Mouse (Mus musculus): ENCODE data around the gene Tmem91. TPM values are rescaled to one million over a fixed set of nuclear protein-coding genes. Genes with fewer than 3 reads are reported as not detected.
A peak's percentile ranks its signal among the peaks of the same experiment; 100 is the strongest.

The Tmem91 gene
- total RNA-seq (2017) = 0.46 and 0.87 TPM in 2 replicates

DNA sequence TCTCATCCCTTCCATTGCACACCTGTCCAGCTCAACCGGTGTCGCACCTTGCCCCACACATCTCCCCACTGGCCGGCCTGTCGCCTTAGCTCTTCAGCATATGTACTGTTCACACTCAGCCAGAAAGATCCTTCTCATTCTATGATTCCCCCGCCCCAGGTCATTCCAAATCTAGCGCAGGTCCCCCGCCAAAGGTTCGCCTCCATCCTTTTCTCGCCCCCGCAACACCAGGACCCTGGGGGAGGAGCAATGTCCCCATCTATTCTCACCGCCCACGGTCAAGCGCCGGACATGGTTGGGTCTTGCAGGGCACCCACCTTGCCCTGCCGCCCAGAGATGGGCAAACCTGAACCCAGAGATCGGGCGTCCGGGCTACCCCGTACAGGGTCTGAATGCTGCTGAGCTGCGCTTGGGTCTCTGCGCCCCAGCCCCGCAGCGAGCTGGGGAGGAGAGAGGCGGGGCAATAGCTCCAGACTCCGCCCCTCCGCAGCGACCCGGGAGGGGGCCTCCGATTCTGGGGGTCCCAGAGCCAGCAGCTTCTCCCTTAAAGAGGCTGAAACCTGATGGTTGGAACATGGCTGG, at the start of gene Tmem91:
TSS of gene Tmem91 (minus strand) at position 448 of the 582 bp plus-strand sequence.
- ATAC-seq (replicated peaks; ENCODE audit: low read depth, poor library complexity, severe bottlenecking) = peak; percentile 43

DNA sequence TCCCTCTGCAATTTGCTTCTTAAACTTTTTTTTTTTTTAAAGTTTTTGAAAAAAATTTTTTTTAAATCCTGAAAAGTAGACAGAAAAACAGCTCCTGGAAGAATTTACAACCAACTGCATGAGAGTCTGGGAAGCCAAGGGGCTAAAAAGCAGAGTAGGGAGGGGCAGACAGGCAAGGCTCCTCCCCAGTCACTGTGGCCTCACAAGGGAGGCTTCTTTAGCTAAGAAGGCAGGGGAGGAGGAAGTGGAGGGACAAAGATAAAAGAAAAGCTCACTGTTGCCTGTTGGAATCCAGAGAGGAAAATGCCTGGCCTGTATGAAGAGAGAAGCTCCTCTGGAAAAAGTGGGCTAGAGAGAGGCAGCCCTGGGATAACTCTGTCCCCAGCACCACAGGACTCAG, 46.8 kb upstream of the Tmem91 start:
- peak; percentile 17; the same call in 1 of the 2 replicates for ATAC-seq (replicated peaks; ENCODE audit: low read depth, poor library complexity, severe bottlenecking)

DNA sequence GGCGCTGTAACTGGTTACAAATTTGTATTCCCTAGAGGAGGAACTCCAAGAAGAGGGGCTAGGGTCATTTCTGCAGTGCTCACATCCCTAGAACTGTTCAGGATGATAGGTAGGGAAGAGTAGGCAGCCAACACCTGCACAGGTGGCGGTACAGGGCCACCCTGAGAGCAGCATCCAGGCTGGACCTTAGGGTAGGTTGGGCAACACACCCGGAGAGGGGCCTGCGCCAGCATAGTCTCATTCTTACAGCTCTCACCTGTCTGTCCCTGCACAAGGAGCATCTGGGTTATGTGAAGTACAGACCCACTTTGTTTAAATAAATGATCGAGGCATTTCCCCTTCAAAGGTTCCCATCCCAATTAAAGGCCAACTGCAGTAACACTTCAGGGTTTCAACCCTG, 45.8 kb upstream of the Tmem91 start:
- no peak for ATAC-seq (replicated peaks; ENCODE audit: low read depth, poor library complexity, severe bottlenecking)

DNA sequence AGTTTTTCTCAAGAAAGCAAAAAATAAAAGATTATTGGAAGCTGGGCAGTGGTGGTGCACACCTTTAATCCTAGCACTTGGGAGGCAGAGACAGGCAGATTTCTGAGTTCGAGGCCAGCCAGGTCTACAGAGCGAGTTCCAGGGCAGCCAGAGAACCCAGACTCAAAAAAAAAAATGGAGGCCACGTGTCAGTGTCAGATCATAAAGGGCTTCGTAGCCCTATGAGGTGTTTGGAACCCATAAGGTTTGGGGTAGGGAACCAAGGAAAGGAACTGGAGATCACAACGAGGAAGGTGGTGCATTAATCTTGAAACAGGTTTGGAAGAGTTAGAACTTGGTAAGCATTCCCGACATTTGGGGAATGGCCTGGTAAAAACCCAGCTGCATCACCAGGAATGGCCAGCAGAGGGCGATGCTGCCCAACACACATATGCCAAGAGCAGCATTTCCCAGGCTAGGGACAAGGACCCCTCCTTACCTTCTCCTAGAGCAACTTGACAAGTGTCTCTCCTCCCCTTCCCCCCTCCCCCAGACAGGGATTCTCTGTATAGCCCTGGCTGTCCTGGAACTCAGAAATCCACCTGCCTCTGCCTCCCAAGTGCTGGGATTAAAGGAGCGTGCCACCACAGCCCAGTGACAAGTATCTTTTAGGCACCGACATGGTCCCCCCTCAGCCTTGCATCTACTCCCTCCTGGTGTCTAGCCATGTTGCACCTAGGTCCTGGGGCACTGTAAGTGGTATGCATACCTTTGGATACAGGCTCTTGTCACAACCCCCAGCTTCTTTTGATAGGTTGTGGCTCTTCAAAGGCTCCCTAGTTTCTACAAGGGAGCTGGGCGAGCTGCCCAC, 45.0 kb upstream of the Tmem91 start:
- ATAC-seq (replicated peaks; ENCODE audit: low read depth, poor library complexity, severe bottlenecking) = peak; percentile 31; the same call in 1 of the 2 replicates

DNA sequence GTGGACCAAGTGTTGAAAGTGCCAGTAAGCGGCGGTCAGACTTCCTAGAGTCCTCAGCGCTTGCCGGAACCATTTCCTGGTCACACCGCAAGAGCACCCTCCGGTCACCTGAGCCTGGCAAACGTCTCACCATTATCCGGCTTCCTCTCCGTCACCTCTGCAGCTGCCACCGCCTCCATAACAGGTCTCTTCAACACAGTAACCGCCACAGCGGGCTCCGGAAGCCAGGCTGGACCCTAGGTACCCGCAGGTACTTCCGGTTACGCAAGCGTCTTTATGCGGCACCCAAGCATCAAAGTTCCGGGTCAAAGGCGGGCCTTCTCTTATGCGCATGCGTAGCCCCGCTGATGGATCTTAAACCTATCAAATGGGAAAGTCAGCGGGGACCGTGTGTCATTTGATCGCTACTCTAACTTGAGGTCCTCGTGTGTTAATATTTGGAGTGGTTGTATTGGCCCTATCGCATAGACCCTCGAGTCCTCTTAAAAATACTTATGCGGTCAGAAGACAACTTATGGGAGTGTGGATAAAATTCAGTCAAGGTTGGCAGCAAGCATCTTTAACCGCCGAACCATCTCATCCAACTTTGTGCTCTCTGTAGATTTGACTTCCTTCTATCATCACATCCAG, 43.9 kb upstream of the Tmem91 start, which contains the start of gene Ccdc97:
TSS of gene Ccdc97 (minus strand) at position 301 of the 630 bp plus-strand sequence.
- ATAC-seq (replicated peaks; ENCODE audit: low read depth, poor library complexity, severe bottlenecking) = peak; percentile 75

DNA sequence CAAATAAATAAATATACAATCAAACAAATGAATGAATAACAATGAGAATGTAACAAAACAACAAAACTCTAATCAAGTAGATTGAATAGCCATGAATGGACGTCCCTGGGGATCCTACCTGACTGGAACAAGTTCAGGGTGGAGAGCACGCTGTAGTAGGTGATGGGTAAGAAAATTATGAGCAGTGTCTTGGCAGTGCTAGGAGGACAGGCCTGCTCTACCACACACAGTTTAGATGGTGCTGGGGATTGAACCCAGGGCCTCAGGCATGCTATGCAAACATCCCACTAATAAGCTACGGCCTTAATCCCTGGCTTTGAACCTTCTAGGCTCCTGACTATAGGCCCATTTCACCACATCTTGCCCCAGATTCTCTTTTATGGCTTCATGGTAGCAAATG, 42.5 kb upstream of the Tmem91 start:
- ATAC-seq (replicated peaks; ENCODE audit: low read depth, poor library complexity, severe bottlenecking) = no peak

DNA sequence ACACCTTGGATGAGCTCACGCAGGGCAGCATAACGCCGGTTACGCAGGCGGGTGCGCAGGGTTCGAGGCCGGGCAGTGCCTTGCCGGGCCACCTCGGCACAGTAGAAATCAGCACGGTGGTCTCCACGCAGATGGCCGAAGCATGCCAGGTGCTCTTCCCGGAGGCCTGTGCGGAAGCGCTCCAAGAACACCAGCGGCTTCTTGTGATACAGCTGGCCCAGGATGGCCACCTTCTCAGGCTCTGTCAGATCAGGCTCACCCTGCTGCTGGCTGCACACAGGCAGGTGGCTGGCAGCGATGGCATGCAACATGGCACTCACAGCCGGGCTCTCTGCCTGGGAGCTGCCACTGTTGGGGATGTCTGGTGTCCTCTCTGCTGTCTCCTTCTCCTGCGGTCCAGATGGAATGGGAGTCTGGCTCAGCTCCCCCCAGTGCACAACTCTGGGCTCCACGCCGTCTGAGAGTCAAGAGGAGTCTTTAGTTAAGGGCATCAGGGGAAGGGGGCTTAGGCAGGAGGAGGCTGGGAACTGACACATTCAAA, 40.8 kb upstream of the Tmem91 start:
- ATAC-seq (replicated peaks; ENCODE audit: low read depth, poor library complexity, severe bottlenecking) = no peak

DNA sequence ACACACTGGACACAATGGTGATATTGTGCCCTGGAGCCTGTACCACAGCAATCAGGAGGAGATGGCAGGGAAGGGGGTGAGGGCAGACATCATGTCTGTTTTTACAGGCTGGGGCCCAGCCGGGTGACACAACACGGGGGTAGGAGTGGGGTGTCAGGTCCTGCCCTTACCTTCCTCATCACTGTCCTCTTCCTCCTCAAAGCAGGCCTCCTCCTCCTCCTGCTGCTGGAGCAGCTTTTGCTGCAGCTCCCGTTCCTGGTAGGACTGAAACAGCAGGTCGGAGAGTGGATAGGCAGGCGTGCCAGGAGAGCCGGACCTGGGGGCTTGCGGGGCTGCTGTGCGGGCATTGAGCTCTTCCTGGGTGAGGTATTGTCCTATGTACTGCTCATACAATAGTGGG, 39.6 kb upstream of the Tmem91 start:
- no peak for ATAC-seq (replicated peaks; ENCODE audit: low read depth, poor library complexity, severe bottlenecking)

DNA sequence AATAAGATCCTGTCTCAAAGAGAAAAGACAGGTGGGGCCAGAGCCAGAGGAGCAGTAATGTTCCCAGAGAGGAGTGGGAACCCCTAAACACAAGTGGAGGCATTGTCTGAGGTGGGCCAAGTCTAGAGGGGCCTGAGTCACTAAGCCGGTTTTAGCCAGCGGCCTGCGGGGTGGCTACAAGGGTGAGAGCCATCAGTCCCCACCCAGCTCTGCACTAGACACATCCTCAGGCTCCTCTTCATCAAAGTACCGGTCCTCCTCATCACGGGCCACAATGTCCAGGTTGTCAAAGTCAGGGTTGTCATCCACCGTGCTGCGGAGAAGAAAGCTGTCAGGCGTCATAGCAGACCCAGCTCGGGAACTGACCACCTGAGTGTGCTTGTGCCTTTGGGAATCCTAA, 37.8 kb upstream of the Tmem91 start:
- no peak for ATAC-seq (replicated peaks; ENCODE audit: low read depth, poor library complexity, severe bottlenecking)

DNA sequence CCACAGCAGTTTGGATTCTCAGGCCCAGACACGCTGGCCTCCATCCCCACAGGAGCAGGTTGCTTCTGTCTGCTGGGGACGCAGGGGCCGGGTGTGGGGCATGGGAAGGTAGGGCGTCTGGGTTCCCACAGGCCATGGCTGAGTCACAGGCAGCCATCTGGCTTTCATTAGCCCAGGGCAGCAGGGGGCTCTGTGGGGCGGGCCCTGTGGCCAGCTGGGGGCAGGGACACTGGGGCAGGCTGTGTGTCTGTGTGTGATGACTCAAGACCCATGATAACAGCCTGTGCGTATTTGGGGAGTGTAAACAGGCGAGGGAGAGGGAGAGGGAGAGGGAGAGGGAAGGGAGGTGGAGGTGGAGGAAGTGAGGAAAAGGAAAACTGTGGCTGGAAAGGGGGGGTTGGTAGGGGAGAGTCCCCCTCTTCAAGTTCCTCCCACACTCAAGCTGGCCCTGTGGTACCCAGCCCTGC, 36.8 kb upstream of the Tmem91 start:
- ATAC-seq (replicated peaks; ENCODE audit: low read depth, poor library complexity, severe bottlenecking) = peak; percentile 55

DNA sequence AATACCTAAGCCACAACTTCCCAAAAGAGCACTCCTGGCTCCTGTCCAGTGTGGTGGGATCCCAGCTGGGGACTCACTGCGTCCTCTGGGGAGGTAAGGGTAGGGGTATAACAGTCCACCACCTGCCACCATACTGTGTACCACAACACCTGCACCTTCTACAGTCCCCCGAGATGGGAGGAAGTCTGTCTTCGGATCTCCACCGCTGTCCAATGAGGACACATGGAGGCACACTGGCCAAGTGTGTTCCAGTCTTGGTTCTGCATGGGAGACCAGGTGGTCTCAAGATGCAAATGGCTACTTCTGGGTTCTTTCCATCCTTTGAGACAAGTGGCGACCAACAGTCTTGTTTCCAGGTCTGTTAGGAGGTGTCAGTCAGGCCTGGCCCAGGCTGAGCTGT, 36.2 kb upstream of the Tmem91 start:
- ATAC-seq (replicated peaks; ENCODE audit: low read depth, poor library complexity, severe bottlenecking) = no peak

DNA sequence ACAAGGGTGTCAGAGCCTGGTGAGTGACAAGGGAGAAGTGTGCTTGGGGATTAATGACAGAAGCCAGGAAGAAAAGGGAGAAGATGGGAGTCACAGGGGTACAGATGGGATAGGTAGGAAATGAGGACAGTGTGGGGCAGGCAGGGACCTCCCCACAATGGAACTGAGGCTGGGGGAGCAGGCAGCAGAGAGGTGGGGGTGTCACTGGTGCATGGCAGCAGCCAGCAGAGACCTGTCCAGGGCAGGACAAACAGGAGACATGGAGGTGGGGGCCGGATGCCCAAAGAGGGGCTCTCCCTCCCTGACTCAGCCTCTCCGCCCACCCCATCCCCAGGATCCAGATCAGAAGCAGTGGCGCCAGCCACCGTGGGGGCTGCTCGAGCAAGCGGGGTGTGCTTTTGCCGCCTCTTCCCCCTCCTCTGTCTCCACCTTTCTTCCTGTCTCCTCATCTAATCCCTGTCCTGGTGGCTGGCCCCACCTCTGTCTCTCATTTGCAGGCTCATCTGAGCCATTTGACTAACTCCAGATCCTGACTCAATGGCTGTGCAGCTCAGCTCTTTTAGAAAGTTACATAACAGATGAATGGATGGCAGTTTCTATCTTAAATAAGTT, 35.7 kb upstream of the Tmem91 start:
- ATAC-seq (replicated peaks; ENCODE audit: low read depth, poor library complexity, severe bottlenecking) = no peak

DNA sequence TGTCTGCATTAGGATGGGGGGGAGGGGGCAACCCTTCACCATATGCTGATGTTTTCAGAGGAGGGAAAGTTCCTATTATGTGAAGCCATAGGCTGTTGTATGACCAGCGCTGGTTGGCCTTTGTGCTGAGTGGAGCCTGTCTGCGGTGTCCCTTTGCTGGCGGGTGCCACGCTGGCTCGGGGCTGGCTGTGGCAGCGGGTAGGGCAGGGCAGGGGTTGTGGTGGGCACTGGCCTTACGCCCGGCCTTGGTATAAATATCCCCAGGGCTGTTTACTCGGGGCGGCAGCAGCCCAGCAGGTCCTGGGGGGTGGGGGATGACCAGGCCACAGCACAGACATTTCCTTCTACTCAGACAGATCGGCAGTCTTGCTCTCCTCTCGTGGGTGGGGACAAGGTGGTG, 35.0 kb upstream of the Tmem91 start:
- ATAC-seq (replicated peaks; ENCODE audit: low read depth, poor library complexity, severe bottlenecking) = peak; percentile 9

DNA sequence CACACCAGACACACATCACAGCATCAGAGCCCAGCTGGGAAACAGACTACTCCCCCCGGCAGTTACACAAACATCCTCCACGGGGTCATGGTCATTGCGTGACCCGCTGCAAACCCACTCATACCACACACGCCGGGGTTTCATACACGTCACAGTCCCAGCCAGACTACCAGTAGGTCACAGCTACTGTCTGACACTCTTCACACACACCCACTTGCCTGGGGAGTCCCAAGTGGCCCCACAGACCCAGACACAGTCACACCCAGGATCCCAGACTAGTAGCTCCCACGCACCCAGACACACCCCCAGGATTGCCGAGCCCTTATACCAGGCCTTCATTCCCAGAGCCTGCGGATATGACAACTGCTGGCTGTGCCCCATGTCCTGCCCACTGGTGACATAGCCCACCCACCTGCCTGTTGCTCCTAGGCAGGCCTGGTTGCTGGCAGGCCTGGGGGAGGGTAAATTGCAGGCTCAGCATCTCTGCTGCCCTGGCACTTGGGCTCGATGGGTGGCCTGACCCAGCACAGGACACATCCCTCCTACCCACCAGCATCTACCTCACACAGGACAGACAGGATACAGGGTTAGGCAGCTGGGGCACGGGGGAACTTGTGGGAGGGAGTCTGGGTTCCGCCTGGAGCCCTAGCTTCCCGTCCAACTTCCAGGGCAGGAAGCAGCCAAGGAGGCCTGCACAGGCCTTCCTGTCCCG, 32.8 kb upstream of the Tmem91 start:
- ATAC-seq (replicated peaks; ENCODE audit: low read depth, poor library complexity, severe bottlenecking) = 0 out of 2 replicates have a peak, but pooled peaks have one; percentile 10

DNA sequence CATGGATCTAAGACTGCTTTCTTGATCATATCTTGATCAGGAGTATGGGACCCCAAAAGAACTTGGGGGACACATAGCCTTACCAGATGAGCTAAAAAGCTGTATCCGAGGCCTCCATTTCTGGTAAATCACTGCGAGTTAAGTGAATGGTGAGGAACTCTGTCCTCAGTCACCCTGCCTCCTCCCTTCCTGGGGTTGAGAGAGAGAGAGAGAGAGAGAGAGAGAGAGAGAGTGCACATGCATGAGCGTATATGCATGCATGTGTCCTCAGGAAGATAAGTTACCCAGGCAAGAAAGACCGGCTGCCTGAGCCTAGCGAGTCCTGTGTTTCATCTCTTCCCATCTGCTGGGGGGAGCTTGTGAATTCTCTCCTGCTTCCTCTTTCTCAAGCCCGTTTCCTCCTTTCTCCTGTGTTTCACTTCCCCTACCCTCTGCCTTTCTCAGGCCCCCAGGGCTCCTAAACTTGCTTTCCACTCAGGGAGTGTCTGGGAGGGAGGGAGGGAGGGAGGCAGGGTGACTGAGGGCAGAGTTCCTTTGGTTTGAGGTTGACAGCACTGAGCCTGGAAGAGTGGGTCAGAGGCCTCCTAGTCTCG, 31.7 kb upstream of the Tmem91 start:
- ATAC-seq (replicated peaks; ENCODE audit: low read depth, poor library complexity, severe bottlenecking) = peak; percentile 33

DNA sequence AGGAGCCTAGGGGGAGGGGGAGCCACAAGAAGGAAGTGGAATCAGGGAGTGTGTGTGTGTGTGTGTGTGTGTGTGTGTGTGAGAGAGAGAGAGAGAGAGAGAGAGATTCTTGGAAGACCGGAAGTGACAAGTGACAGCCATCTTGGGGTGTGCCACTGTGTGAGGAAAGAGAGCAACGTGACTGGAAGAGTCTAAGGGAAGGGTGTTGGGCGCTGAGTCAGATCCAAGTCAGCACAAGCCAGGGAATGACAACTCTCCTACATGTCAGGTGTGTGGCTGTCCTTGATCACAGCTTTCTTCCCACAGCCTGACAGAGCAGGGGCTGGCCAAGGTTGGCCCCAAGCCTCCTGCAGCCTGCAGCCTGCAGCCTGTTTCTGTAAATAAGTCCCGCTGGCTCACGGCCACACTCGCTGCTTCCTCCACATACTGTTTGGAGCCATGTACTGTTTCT, 30.9 kb upstream of the Tmem91 start:
- ATAC-seq (replicated peaks; ENCODE audit: low read depth, poor library complexity, severe bottlenecking) = no peak

DNA sequence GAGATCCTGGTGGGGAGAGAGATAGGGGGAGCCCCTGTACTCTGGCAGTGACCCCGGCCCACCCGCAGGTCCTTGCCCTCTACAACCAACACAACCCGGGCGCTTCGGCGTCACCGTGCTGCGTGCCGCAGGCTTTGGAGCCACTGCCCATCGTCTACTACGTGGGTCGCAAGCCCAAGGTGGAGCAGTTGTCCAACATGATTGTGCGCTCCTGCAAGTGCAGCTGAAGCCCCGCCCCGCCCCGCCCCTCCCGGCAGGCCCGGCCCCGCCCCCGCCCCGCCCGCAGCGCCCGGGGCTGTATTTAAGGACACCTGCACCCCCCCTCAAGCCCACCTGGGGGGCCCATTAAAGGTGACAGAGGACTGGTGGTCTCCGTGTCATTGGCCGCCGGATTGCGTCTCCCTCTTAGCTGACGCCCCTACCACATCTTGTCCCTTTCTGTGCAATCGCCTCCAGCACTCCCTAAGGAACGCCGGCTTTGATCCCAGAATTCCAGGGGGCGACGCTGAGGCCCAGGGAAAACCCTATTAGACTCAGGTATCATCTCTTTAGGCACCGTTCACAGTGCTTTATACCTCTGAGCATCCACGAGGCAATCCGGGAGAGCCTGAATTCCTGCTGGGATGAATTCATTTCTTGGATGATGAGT, 29.9 kb upstream of the Tmem91 start:
- no peak for ATAC-seq (replicated peaks; ENCODE audit: low read depth, poor library complexity, severe bottlenecking)

DNA sequence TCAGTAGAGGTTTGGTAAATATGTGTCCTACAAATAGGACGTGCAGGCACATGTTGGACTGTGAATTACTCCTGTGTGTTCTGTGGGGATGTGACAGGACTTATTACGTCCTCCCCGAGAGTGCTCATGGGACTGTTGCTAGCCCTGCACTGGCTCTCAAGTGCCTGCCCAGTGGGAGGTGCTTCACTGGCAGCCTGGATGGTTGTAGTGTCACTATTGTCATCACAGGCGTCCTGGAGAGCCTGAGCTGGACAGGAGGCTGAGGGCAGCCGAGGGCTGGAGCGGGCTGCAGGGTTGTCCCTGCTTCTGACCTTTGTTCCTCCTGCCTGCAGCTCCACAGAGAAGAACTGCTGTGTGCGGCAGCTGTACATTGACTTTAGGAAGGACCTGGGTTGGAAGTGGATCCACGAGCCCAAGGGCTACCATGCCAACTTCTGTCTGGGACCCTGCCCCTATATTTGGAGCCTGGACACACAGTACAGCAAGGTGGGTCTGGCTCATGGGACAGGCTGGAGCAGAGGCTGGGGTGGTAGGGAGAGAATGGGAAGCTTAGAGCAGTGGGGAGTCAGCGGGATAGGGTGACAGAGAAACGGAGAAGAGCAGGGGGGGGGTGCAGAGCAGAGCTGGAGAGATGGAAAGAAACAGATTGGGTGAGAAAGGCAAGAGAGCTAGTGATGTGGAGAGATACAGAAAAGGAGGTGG, 29.0 kb upstream of the Tmem91 start:
- ATAC-seq (replicated peaks; ENCODE audit: low read depth, poor library complexity, severe bottlenecking) = no peak
